Mouse (Mus musculus): ENCODE results near the gene Anp32b.

GRCm38 (mm10) chr4:46406966-46407703, 43.6 kb upstream of the Anp32b start:
- TF ChIP-seq CTCF (IDR thresholded peaks at IDR 0.05; ENCODE audit: extremely low read depth, insufficient read length, insufficient replicate concordance, low read depth, low read length) (no peak), POLR2A (IDR thresholded peaks at IDR 0.05; ENCODE audit: low read depth, low read length) (no peak)

Measured in small intestine, adult 2 months (tissue).